Mouse (Mus musculus): Measurements from ENCODE around the gene Prkcb.
"Not testable (repeated sequence)": the region's sequence is repeated elsewhere in the genome, so short reads cannot be mapped to it uniquely, and the experiment has no call there.

The Prkcb gene

DNA sequence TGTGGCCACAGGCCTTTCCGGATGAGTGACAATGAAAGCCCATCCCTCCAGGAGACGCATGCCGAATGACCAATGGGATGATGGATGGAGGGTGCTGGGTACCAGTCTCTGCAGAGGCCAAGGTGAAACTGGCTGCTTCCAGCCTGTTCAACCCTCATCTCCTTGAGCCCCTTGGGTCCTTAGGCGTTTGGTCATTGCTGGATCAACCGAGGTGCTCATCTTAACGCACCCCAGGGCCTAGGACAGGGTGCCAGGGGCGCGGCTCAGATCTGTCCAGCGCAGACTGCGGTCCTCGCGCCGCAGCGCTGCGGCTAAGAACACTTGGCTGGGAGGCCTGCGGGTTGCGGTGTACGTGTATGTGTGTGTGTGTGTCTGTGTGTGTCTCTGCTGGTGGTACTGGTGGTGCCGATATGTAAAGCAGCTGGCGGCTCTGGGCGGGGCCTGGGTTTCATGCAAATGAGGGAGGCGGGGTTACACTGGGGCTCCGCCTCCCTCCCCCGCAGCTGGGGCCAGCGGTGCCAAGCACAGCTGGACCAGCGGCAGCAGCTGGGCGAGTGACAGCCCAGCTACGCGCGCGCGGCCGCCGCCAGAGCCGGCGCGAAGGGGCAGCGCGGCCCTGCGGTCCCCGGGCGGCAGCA lies at the start of gene Prkcb:
Gene Prkcb, plus strand, starts transcription at position 147 of the 638 bp plus-strand sequence.
- peak; percentile 79 for DNase-seq

GRCm38 (mm10) chr7:122238939-122239338 lies 49.6 kb upstream of the Prkcb start:
- no peak for DNase-seq

- DNase-seq, result no peak
Measured at GRCm38 (mm10) chr7:122240413-122241119, 48.0 kb upstream of the Prkcb start.

DNA sequence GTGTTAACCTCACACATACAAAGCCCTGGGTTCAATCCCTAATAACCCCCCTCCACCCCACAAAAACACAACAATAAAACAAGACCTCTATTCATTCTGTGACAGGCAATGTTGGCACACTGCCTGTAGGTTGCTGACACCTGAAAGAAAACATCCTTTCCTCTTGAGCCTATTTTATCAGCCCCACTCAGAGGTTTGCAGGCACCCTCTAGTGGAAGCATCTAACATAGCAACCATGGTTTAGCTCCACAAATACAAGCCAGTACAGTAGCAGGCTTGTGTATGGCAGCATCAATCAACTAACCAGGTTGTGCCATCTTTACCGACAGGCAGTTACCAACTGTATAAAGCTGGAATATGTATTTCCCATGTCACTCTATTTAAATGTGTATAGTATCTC lies 46.3 kb upstream of the Prkcb start:
- DNase-seq, result peak; percentile 40

GRCm38 (mm10) chr7:122242744-122243143 lies 45.8 kb upstream of the Prkcb start:
- DNase-seq, result not testable (repeated sequence)

- DNase-seq, result no peak
Measured at GRCm38 (mm10) chr7:122244166-122244565, 44.4 kb upstream of the Prkcb start.

DNA sequence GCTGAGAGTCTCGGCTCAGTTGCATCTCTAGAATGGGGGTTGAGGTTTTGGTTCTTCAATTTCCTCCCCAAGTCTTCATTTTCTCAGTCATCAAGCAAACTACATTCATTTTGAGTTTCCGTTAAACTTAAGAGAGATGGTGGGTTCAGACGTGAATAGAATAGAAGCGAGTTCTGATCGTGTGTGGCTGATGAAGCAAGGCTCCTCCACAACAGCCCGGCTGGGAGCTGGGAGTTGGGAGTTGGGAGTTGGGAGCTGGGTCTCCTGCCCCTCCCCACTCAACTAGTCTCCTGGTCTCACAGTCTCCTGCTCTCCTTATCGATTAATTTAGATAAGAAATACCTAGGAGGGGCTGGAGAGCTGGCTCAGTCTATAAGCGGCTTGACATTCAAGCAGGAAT lies 44.0 kb upstream of the Prkcb start:
- DNase-seq, result no peak

DNA sequence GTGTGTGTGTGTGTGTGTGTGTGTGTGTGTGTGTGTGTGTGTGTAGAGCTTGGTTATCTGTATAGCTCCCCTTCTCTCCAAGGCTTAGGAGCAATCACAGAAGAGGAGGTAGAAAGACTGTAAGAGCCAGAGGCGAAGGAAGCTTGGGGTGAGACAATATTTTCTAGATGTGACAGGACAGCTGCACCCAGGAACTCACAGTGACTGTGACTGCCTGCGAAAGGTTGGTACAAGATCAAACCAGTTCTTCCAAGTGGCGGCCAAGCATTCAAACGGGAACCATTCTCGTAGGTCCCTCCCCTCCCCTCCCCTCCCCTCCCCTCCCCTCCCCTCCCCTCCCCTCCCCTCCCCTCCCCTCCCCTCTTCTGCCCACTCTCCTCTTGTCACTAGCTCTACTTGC lies 42.6 kb upstream of the Prkcb start:
- DNase-seq, result no peak

DNA sequence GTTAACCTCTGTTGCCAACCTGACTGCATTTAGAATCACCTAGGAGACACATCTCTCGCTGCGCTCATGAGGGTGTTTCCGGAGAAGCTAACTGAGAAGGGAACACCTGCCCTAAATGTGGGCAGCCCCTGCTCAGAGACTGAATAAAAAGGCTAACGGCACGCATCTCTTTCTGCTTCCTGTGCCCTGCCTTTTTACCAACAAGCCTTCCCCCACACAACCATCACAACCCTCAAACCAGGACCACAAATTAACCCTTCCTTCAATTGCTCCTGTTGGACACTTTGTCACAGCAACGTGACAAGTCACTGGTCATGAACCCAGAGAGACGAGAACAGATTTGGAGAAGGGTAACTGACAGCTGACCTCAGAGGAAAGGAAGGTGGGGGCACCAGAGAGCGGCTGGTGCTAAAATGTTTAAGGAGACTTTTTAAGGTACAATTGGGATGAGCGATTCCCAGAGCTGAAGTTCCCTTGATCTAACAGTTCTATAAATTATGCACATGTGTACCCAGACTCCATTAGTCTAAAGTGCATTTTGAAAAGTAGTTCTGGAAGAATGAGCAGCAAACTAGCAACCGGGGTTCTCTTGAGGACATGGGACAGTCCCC lies 41.2 kb upstream of the Prkcb start:
- DNase-seq, result no peak

DNA sequence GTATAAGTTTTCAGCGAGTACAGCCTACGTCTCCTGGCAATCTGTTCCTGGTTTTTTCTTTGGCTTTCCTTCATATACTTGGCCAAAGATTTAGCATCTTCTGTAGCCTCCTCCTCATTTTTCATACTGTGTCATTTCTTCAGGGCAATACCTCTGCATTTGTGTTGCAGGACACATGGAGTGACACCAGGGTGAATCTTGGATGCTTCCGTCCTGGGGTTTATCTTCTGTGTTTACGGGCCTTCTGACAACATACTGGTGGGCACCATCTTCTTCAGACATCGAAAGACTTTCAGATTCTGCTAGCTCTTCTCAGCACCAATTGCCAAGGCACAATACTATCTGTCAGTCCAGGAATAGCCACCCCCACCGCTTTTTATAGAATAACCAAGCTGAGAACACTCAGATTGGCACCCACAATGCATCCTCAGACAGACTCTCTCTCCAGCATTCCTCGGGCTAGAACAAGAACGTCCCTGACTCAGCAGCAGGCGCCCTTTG lies 39.2 kb upstream of the Prkcb start:
- DNase-seq, result no peak

- DNase-seq, result peak; percentile 89
Measured at GRCm38 (mm10) chr7:122251197-122252011, 37.1 kb upstream of the Prkcb start.

GRCm38 (mm10) chr7:122256722-122257121 lies 31.8 kb upstream of the Prkcb start:
- DNase-seq, result no peak

DNA sequence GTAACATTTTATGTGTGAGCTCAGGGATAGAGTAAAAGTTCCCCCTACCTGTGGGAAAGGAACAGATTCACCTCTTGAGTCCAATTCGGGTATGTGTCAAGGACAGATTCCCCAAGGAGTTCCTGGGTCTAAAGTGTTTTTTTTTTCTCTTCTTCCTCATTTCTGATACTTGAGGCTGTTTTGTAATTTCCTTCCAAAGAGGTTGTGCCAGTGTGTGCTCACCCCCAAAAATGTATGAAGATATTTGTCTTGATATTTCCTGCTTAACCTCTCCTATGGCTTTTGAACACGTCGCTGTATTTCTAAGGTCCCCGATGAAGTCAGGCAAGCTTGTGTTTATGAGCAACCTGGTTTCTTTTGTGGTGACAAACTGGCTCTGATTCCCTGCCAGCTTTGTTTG lies 30.0 kb upstream of the Prkcb start:
- no peak for DNase-seq

GRCm38 (mm10) chr7:122260055-122260602 lies 28.4 kb upstream of the Prkcb start:
- DNase-seq, result no peak

GRCm38 (mm10) chr7:122268983-122269486 lies 19.5 kb upstream of the Prkcb start:
- DNase-seq, result no peak

DNA sequence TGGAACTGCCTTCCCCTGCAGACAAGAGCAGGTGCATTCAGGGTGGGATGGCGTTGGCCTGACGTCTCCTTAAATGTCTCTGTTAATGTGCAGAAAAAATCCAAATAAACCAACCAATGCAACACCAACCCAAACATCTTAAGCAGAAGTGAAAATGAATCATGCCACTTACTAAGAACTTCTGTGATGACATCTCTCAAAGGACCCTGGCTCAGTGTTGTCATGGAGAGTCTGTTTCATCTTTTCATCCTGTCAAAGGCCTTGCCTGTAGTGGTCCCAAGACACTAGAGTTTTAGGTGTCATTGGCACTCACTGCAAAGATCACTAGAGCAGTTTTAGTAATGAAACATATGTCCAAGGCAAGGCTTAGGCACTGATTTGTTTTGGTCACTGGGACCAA lies 16.2 kb upstream of the Prkcb start:
- no peak for DNase-seq

- DNase-seq, result no peak
Measured at GRCm38 (mm10) chr7:122279580-122279979, 9.0 kb upstream of the Prkcb start.

DNA sequence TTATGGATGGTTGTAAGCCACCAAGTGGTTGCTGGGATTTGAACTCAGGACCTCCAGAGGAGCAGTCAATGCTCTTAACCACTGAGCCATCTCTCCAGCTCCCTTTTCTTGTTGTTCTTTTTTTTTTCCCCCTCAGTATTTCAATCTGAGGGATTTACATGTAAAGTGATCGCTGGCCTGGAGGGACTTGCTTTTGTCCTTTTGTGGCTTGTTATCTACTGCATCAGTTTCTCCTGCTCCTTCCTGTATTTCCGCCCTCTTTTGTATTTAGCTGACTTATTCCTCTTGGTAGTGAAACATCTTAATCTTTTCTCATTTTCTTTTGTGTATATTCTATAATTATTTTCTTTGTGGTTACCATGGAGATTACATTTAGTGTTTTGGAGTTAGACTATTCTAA lies 8.2 kb upstream of the Prkcb start:
- DNase-seq, result no peak

DNA sequence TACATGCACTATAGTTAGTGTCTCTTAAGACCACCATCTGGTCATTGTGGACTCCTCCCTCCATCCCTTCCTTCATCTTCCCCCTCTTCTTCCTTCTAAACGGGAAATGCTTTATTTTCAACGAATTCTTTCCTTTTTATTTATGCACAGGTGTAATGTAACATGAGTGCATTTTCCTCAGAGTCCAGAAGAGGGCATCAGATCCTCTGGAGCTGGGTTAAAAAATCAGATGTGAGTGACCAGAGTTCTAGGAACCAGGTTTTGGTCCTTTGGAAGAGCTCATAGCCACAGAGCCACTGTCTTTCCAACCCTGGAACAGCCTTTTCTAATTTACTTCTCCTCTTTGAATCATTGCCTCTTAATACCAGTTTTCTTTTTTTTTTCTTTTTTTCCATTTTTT lies 6.0 kb upstream of the Prkcb start:
- no peak for DNase-seq

GRCm38 (mm10) chr7:122287217-122287616 lies 1.3 kb upstream of the Prkcb start:
- DNase-seq, result peak; percentile 16

DNA sequence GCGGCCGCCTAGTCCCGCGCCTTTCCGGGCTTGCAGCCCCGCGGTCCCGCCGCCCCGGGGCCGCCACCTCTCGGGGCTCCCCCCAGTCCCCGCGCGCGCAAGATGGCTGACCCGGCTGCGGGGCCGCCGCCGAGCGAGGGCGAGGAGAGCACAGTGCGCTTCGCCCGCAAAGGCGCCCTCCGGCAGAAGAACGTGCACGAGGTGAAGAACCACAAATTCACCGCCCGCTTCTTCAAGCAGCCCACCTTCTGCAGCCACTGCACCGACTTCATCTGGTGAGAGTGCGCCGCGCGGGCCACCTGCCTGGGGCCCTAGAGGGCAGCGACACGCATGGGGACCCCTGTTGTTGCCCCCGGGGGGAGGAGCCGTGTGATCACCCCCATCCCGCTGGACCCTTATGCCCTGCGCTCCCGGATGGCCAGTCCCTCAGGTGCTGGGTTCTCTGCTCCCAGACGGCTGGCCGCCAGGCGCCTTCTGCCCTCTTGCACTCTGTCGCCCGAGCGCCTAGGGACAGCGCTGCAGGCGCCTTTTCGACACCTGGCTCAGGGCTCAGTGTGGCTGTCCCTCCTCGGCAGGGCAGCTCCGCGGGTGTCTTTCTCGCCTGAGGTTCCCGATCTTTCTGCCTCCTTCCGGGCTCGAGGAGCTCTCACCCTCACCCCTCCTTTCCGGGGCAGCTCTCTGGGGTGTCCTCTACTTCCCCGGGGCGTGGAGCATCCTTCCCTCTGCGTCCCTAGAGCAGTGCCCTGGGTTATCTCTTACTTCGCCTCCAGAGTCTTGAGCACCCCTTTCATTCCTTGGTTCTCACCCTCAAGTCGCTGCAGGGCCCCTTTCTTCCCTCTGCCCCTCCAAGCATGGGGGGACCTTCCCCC lies 926 bp downstream of the Prkcb start:
- peak; percentile 71 for DNase-seq

DNA sequence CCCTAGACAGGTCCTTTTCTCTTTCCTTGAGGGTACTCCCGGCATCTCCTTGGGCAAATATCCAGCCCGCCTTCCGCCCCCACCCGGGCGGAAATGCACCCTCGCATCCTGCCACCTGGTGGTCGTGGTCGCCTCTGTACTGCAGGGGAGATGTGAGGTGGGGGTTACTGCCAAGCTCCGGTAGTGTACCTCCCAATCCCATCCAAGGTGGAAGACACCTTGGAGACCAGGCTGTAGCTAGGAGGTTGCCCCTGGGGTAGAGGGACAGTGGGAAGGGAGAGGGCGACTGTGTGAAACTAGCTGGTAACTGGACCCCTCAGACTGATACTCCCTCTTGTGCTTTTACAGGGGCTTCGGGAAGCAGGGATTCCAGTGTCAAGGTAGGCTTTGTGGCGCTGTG lies 1.6 kb downstream of the Prkcb start:
- peak; percentile 66 for DNase-seq
